8 mouse cellular contexts compared by ENCODE assay signal in the genomic region with DNA sequence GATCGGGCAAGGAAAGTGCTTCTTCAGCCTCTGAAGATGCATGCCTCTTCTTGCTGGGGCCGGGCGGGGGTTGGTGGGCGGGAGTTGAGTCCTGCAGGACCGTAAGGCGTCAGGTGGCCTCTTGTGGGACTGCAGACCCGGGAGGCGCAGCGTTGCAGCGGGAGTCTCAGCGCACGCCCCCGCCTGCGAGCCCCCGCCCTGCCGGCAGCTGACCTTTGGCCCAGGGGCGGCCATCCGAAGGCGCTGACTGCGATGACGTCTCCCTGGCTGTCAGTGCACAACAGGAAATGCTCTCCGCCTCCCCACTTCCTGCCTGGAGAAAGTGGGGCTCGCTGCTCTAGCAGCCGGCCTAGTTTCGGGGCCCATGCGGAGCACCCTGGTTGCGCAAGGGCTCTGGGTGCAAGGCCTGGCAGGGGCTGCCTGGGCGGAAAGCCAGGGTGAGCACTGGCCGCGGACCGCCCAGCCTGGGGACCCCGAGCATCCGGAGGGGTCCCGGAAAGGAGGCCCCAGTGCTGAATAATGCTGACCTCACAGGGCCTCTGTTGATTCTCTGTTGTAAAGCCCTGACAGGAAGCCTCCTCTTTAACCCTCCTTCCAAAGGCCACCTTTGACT. TPM values are rescaled to one million over a fixed set of nuclear protein-coding genes. Genes with fewer than 3 reads are reported as not detected.
DNase-seq lines count a peak whose midpoint lies in the region; ATAC-seq and TF ChIP-seq lines count a peak whose summit lies in the region.

No protein-coding gene starts in this region.

- no peaks in the 10 kb centered on the region for H3K9me3 ChIP-seq in heart, embryonic 12.5 days (replicated peaks)
- no peaks in the 10 kb centered on the region for H3K9me3 ChIP-seq in kidney, embryonic 16.5 days (ENCODE audit: low read length)
- no peaks in the 10 kb centered on the region for H3K9me3 ChIP-seq in liver, embryonic 11.5 days (ENCODE audit: control insufficient read depth, low read length)

- peak; percentile 85 for ATAC-seq in heart, embryonic 12.5 days (ENCODE audit: insufficient number of reproducible peaks, low FRiP score)
- ATAC-seq in kidney, embryonic 16.5 days (ENCODE audit: low FRiP score, low TSS enrichment): peak; percentile 90
- ATAC-seq in liver, embryonic 11.5 days (replicated peaks; ENCODE audit: low FRiP score): peak; percentile 89
- peak; percentile 87 for ATAC-seq in monocyte, adult 5-6 weeks (replicated peaks; ENCODE audit: insufficient number of reproducible peaks, low FRiP score, low TSS enrichment, poor library complexity, severe bottlenecking)

- H3K4me2 ChIP-seq in heart, embryonic 12.5 days: peak overlapping the region; percentile 91
- peak overlapping the region; percentile 83 for H3K4me2 ChIP-seq in kidney, embryonic 16.5 days (replicated peaks; ENCODE audit: low read depth, low read length)
- peak overlapping the region; percentile 68 for H3K4me2 ChIP-seq in liver, embryonic 11.5 days

- no peaks in the 10 kb centered on the region; the same call in 1 of the 2 replicates for H3K4me1 ChIP-seq in embryonic fibroblast, embryonic 13.5 days (ENCODE audit: control insufficient read depth, insufficient read depth, low read length)
- peaks cover 25% of the 10 kb centered on the region for H3K4me1 ChIP-seq in heart, embryonic 12.5 days (replicated peaks)
- peaks cover 18% of the 10 kb centered on the region for H3K4me1 ChIP-seq in kidney, embryonic 16.5 days (ENCODE audit: insufficient read depth, low read length)
- peaks cover 4% of the 10 kb centered on the region; the same call in 1 of the 2 replicates for H3K4me1 ChIP-seq in liver, embryonic 11.5 days (replicated peaks; ENCODE audit: control insufficient read depth, insufficient read depth, low read length)

- H3K9ac ChIP-seq in heart, embryonic 12.5 days: peak overlapping the region; percentile 71
- peak overlapping the region; percentile 84 for H3K9ac ChIP-seq in kidney, embryonic 16.5 days (replicated peaks; ENCODE audit: low read length)
- H3K9ac ChIP-seq in liver, embryonic 11.5 days (ENCODE audit: low read depth, low read length): peak overlapping the region; percentile 72

- H3K27ac ChIP-seq in embryonic fibroblast, embryonic 13.5 days (ENCODE audit: insufficient read depth, low read length): peak overlapping the region; percentile 43
- peak overlapping the region; percentile 92 for H3K27ac ChIP-seq in heart, embryonic 12.5 days (ENCODE audit: poor library complexity, severe bottlenecking)
- peak overlapping the region; percentile 98 for H3K27ac ChIP-seq in kidney, embryonic 16.5 days (ENCODE audit: low read length)
- peak overlapping the region; percentile 77 for H3K27ac ChIP-seq in liver, embryonic 11.5 days (ENCODE audit: low read depth, low read length)

- no peaks in the 10 kb centered on the region for H3K36me3 ChIP-seq in heart, embryonic 12.5 days
- no peaks in the 10 kb centered on the region for H3K36me3 ChIP-seq in kidney, embryonic 16.5 days (ENCODE audit: insufficient read depth, low read length)
- H3K36me3 ChIP-seq in liver, embryonic 11.5 days (ENCODE audit: control insufficient read depth, insufficient read depth, low read length): no peaks in the 10 kb centered on the region

- TF ChIP-seq CTCF in embryonic fibroblast, embryonic 13.5 days (IDR thresholded peaks at IDR 0.05; ENCODE audit: borderline replicate concordance, insufficient read depth, low read length): no peak

- DNase-seq in layer of hippocampus, adult 11-12 months (ENCODE audit: low spot score): peak; percentile 76
- DNase-seq in layer of hippocampus, adult 9-10 months (ENCODE audit: low spot score): no peak
- peak; percentile 84 for DNase-seq in liver, embryonic 11.5 days (ENCODE audit: low spot score)
- peak; percentile 43 to 51 for DNase-seq in spleen, postnatal 14 days (ENCODE audit: low spot score in 2 of 2)

- peak overlapping the region; percentile 12 for H3K4me3 ChIP-seq in embryonic fibroblast, embryonic 13.5 days (ENCODE audit: insufficient read depth, low read length)
- H3K4me3 ChIP-seq in heart, embryonic 12.5 days: peak overlapping the region; percentile 58
- H3K4me3 ChIP-seq in kidney, embryonic 16.5 days (ENCODE audit: low read length): peak overlapping the region; percentile 60
- H3K4me3 ChIP-seq in liver, embryonic 11.5 days (ENCODE audit: low read depth, low read length): peak overlapping the region; percentile 55

- WGBS in heart, embryonic 12.5 days: under 1% methylated on average over 34 of the region's 34 CpGs
- WGBS in kidney, embryonic 16.5 days: 1% methylated on average over 32 of the region's 34 CpGs
- WGBS in liver, embryonic 11.5 days: under 1% methylated on average over 34 of the region's 34 CpGs

- TF ChIP-seq POLR2A in embryonic fibroblast, embryonic 13.5 days (IDR thresholded peaks at IDR 0.05; ENCODE audit: low read depth, low read length): peak; percentile 33; the same call in 1 of the 2 replicates

- H3K27me3 ChIP-seq in heart, embryonic 12.5 days (replicated peaks): no peaks in the 10 kb centered on the region
- no peaks in the 10 kb centered on the region for H3K27me3 ChIP-seq in kidney, embryonic 16.5 days (ENCODE audit: insufficient read depth, low read length)
- H3K27me3 ChIP-seq in liver, embryonic 11.5 days (replicated peaks; ENCODE audit: control insufficient read depth, insufficient read depth, low read length): no peaks in the 10 kb centered on the region

RNA-seq across cellular contexts. Expression of a gene that starts 17.0 kb away (rescaled TPM):
- 20.8 and 25.6 TPM in 2 replicates for polyA plus RNA-seq in embryonic fibroblast, embryonic 13.5 days (2011; ENCODE audit: insufficient read length, low read depth, missing spikeins)
- 5.3 and 5.8 TPM in 2 replicates for polyA plus RNA-seq in heart, embryonic 12.5 days (2016; fragmentation: Nextera tagmentation; extraction: Ambion mirVana)
- polyA plus RNA-seq in kidney, embryonic 16.5 days (2015; fragmentation: Nextera tagmentation; extraction: Ambion mirVana): 4.6 and 4.8 TPM in 2 replicates
- 1.6 and 2.2 TPM in 2 replicates for polyA plus RNA-seq in liver, embryonic 11.5 days (2014; fragmentation: Nextera tagmentation; extraction: Ambion mirVana)
- total RNA-seq in monocyte, adult 5-6 weeks (2017): 19.2 to 42.6 TPM (median 26.5 TPM) in 3 replicates

Comparison
In these comparisons a context has a peak if more than half of its experiments do, and no peak if none do; other contexts are left out.
1. H3K27ac ChIP-seq: peak in every context shown above with its lines; median percentile 98 in kidney, embryonic 16.5 days; 92 in heart, embryonic 12.5 days; 77 in liver, embryonic 11.5 days; 43 in embryonic fibroblast, embryonic 13.5 days.